Mouse (Mus musculus) E14TG2a.4 (cell line): Measurements from ENCODE around the gene Fshr.

ENCODE experiments used
- CTCF ChIP-seq: conservative IDR thresholded peaks from 2 replicates; pipeline ENCODE4 v1.5.1; 2014; ENCODE audit warnings: low read length
- NANOG ChIP-seq: IDR thresholded peaks from 2 replicates; pipeline ENCODE4 v1.6.1; 2014; ENCODE audit warnings: borderline replicate concordance, low read length, mixed read lengths
- POU5F1 ChIP-seq: IDR thresholded peaks from 2 replicates; pipeline ENCODE4 v1.6.1; 2014; ENCODE audit warnings: low read length, borderline replicate concordance

DNA sequence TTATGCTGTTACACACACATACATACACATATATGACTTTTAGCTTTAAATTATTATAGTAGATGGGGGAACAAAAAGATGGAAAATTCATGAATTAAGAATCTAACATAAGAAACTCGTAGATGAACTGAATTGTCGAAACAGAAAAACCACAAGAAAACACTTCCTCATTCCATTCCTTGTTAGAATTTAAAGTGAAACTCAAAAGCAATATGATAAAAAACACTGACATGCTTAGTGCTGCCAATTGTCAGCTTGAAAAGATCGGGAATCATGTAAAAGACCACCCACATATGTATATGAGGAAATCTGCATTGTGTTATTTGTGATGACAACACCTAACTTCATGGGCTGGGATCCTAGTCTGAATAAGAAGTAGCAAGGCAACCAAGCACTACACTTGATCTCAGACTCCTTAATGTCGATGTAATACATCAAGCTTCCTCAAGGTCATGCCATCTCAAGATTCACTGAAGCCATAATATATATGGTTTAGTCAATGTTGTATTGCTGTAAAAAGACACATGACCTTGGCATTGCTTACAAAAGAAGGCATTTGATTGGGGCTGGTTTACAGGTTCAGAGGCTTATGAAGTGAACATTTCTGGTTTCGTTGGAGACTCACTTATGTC, 99.6 kb downstream of the Fshr start:
- TF ChIP-seq CTCF (no peak), NANOG (no peak), POU5F1 (no peak)
